9 mouse cellular contexts compared by ENCODE assay signal in genomic region chr15:98677977-98678376, GRCm38 (mm10). TPM values are rescaled to one million over a fixed set of nuclear protein-coding genes. Genes with fewer than 3 reads are reported as not detected.
DNase-seq lines count a peak whose midpoint lies in the region; ATAC-seq and TF ChIP-seq lines count a peak whose summit lies in the region.
"Had no signal": no experiment of that assay in that cellular context is flagged by ENCODE, and none has a peak within 500 bp of the region (broad histone marks: within the 10 kb centered on the region; RNA-seq: fewer than 3 reads in every experiment).

No protein-coding gene starts in this region.

- no peak overlapping the region for H3K4me3 ChIP-seq in kidney, embryonic 16.5 days (ENCODE audit: low read length)
- H3K4me3 ChIP-seq in kidney, embryonic 15.5 days (replicated peaks): no peak overlapping the region
- no peak overlapping the region for H3K4me3 ChIP-seq in hindbrain, embryonic 13.5 days
- no peak overlapping the region for H3K4me3 ChIP-seq in neural tube, embryonic 13.5 days
- H3K4me3 ChIP-seq in lung, adult 2 months (replicated peaks; ENCODE audit: extremely low read depth, low read depth, low read length): no peak overlapping the region

- 67% methylated on average over 7 of the region's 7 CpGs for WGBS in kidney, embryonic 16.5 days
- WGBS in kidney, embryonic 15.5 days: 67% methylated on average over 7 of the region's 7 CpGs
- WGBS in hindbrain, embryonic 13.5 days: 77% methylated on average over 7 of the region's 7 CpGs
- WGBS in neural tube, embryonic 13.5 days: 71% methylated on average over 7 of the region's 7 CpGs
- 68% methylated on average over 7 of the region's 7 CpGs for WGBS in lung, adult 2 months

- DNase-seq in gastrocnemius, adult 18-20 months (ENCODE audit: low spot score): peak; percentile 33
- DNase-seq in gastrocnemius, postnatal 4 days (ENCODE audit: low spot score in 2 of 2): no peak
- DNase-seq in lung, adult 2 months: no peak

- H3K9ac ChIP-seq in kidney, embryonic 16.5 days (replicated peaks; ENCODE audit: low read length): no peak overlapping the region
- no peak overlapping the region for H3K9ac ChIP-seq in kidney, embryonic 15.5 days
- no peak overlapping the region for H3K9ac ChIP-seq in hindbrain, embryonic 13.5 days
- H3K9ac ChIP-seq in neural tube, embryonic 13.5 days: no peak overlapping the region
- H3K9ac ChIP-seq: liver, embryonic 14.5 days had no signal

- H3K27me3 ChIP-seq in kidney, embryonic 16.5 days (ENCODE audit: insufficient read depth, low read length): peaks cover 39% of the 10 kb centered on the region
- peaks cover 72% of the 10 kb centered on the region for H3K27me3 ChIP-seq in kidney, embryonic 15.5 days
- H3K27me3 ChIP-seq in hindbrain, embryonic 13.5 days: peaks cover 16% of the 10 kb centered on the region
- peaks cover 5% of the 10 kb centered on the region; the same call in 1 of the 2 replicates for H3K27me3 ChIP-seq in neural tube, embryonic 13.5 days

- H3K27ac ChIP-seq in kidney, embryonic 16.5 days (ENCODE audit: low read length): no peak overlapping the region
- H3K27ac ChIP-seq in kidney, embryonic 15.5 days: no peak overlapping the region
- no peak overlapping the region for H3K27ac ChIP-seq in hindbrain, embryonic 13.5 days
- no peak overlapping the region for H3K27ac ChIP-seq in neural tube, embryonic 13.5 days (replicated peaks)
- H3K27ac ChIP-seq: liver, embryonic 14.5 days had no signal

- peak overlapping the region; percentile 82; the same call in 1 of the 2 replicates for H3K4me2 ChIP-seq in kidney, embryonic 16.5 days (replicated peaks; ENCODE audit: low read depth, low read length)
- no peak overlapping the region for H3K4me2 ChIP-seq in kidney, embryonic 15.5 days
- H3K4me2 ChIP-seq in hindbrain, embryonic 13.5 days: peak overlapping the region; percentile 99; the same call in 1 of the 2 replicates
- H3K4me2 ChIP-seq in neural tube, embryonic 13.5 days: peak overlapping the region; percentile 98; the same call in 1 of the 2 replicates

- H3K9me3 ChIP-seq in kidney, embryonic 16.5 days (ENCODE audit: low read length): no peaks in the 10 kb centered on the region
- no peaks in the 10 kb centered on the region for H3K9me3 ChIP-seq in kidney, embryonic 15.5 days (replicated peaks)
- H3K9me3 ChIP-seq in hindbrain, embryonic 13.5 days: no peaks in the 10 kb centered on the region
- H3K9me3 ChIP-seq in neural tube, embryonic 13.5 days: no peaks in the 10 kb centered on the region

- ATAC-seq in kidney, embryonic 16.5 days (ENCODE audit: low FRiP score, low TSS enrichment): no peak
- ATAC-seq in kidney, embryonic 15.5 days (replicated peaks; ENCODE audit: low FRiP score): no peak
- ATAC-seq in hindbrain, embryonic 13.5 days (ENCODE audit: low FRiP score): no peak
- no peak for ATAC-seq in neural tube, embryonic 13.5 days (ENCODE audit: low read depth)

- peaks cover 30% of the 10 kb centered on the region for H3K4me1 ChIP-seq in kidney, embryonic 16.5 days (ENCODE audit: insufficient read depth, low read length)
- H3K4me1 ChIP-seq in kidney, embryonic 15.5 days: peaks cover 34% of the 10 kb centered on the region
- peaks cover 39% of the 10 kb centered on the region for H3K4me1 ChIP-seq in hindbrain, embryonic 13.5 days (replicated peaks)
- peaks cover 44% of the 10 kb centered on the region for H3K4me1 ChIP-seq in neural tube, embryonic 13.5 days (replicated peaks)
- no peaks in the 10 kb centered on the region for H3K4me1 ChIP-seq in lung, adult 2 months (ENCODE audit: control insufficient read depth, insufficient read depth, low read length)

- no peaks in the 10 kb centered on the region for H3K36me3 ChIP-seq in kidney, embryonic 16.5 days (ENCODE audit: insufficient read depth, low read length)
- H3K36me3 ChIP-seq in kidney, embryonic 15.5 days: no peaks in the 10 kb centered on the region
- H3K36me3 ChIP-seq in hindbrain, embryonic 13.5 days: no peaks in the 10 kb centered on the region
- no peaks in the 10 kb centered on the region for H3K36me3 ChIP-seq in neural tube, embryonic 13.5 days

- no peak for TF ChIP-seq CTCF in lung, adult 2 months (IDR thresholded peaks at IDR 0.05; ENCODE audit: insufficient read depth, low read length)

- TF ChIP-seq POLR2A in lung, adult 2 months (IDR thresholded peaks at IDR 0.05; ENCODE audit: borderline replicate concordance, extremely low read depth, low read depth, low read length): no peak

RNA-seq across cellular contexts. Expression of gene Rnd1, which starts 0.7 kb away (rescaled TPM):
- 1 to 10 TPM; 2.8 to 3.2 TPM for total RNA-seq in gastrocnemius, adult 18-20 months (2021)
- total RNA-seq in gastrocnemius, postnatal 4 days (2021): 1 to 10 TPM in 1 of 2 experiments, under 1 TPM in 1; 0.75 to 1.2 TPM
- 0.45 and 0.75 TPM in 2 replicates for polyA plus RNA-seq in kidney, embryonic 16.5 days (2015; fragmentation: Nextera tagmentation; extraction: Ambion mirVana)
- 0.62 and 0.99 TPM in 2 replicates for polyA plus RNA-seq in kidney, embryonic 15.5 days (2015; fragmentation: Nextera tagmentation; extraction: Ambion mirVana)
- polyA plus RNA-seq in hindbrain, embryonic 13.5 days (2015; fragmentation: Nextera tagmentation; extraction: Ambion mirVana): 7.3 and 7.4 TPM in 2 replicates
- polyA plus RNA-seq in neural tube, embryonic 13.5 days (2015; fragmentation: Nextera tagmentation; extraction: Ambion mirVana): 6.2 and 7.4 TPM in 2 replicates
- 19.6 and 23.6 TPM in 2 replicates for polyA plus RNA-seq in lung, adult 2 months (2012; rRNA removed)

RNA-seq across cellular contexts. Expression of gene Ddx23, which starts 15.3 kb away (rescaled TPM):
- 10 to 100 TPM; 65.7 to 83.1 TPM for total RNA-seq in gastrocnemius, adult 18-20 months (2021)
- total RNA-seq in gastrocnemius, postnatal 4 days (2021): 10 to 100 TPM; 62.5 to 67.3 TPM
- polyA plus RNA-seq in kidney, embryonic 16.5 days (2015; fragmentation: Nextera tagmentation; extraction: Ambion mirVana): 19.0 and 27.1 TPM in 2 replicates
- 23.1 and 23.7 TPM in 2 replicates for polyA plus RNA-seq in kidney, embryonic 15.5 days (2015; fragmentation: Nextera tagmentation; extraction: Ambion mirVana)
- 27.5 and 28.0 TPM in 2 replicates for polyA plus RNA-seq in hindbrain, embryonic 13.5 days (2015; fragmentation: Nextera tagmentation; extraction: Ambion mirVana)
- 20.5 and 21.7 TPM in 2 replicates for polyA plus RNA-seq in neural tube, embryonic 13.5 days (2015; fragmentation: Nextera tagmentation; extraction: Ambion mirVana)
- 28.4 and 38.9 TPM in 2 replicates for polyA plus RNA-seq in lung, adult 2 months (2012; rRNA removed)

RNA-seq across cellular contexts. Expression of gene Ccdc65, which starts 30.0 kb away (rescaled TPM):
- total RNA-seq in gastrocnemius, adult 18-20 months (2021): not detected
- not detected for total RNA-seq in gastrocnemius, postnatal 4 days (2021)
- polyA plus RNA-seq in kidney, embryonic 16.5 days (2015; fragmentation: Nextera tagmentation; extraction: Ambion mirVana): 0.95 and 1.1 TPM in 2 replicates
- polyA plus RNA-seq in kidney, embryonic 15.5 days (2015; fragmentation: Nextera tagmentation; extraction: Ambion mirVana): 0.73 and 1.1 TPM in 2 replicates
- polyA plus RNA-seq in hindbrain, embryonic 13.5 days (2015; fragmentation: Nextera tagmentation; extraction: Ambion mirVana): 3.6 and 4.3 TPM in 2 replicates
- polyA plus RNA-seq in neural tube, embryonic 13.5 days (2015; fragmentation: Nextera tagmentation; extraction: Ambion mirVana): 2.2 and 4.1 TPM in 2 replicates
- 3.1 and 3.6 TPM in 2 replicates for polyA plus RNA-seq in lung, adult 2 months (2012; rRNA removed)
- polyA plus RNA-seq: CD4-positive, CD25-positive, alpha-beta regulatory T cell, adult 4 months had no signal

RNA-seq across cellular contexts. Expression of gene Cacnb3, which starts 47.3 kb away (rescaled TPM):
- total RNA-seq in gastrocnemius, adult 18-20 months (2021): under 1 TPM; 0.64 to 0.85 TPM
- total RNA-seq in gastrocnemius, postnatal 4 days (2021): 10 to 100 TPM; 22.1 to 22.5 TPM
- 34.4 and 34.9 TPM in 2 replicates for polyA plus RNA-seq in kidney, embryonic 16.5 days (2015; fragmentation: Nextera tagmentation; extraction: Ambion mirVana)
- polyA plus RNA-seq in kidney, embryonic 15.5 days (2015; fragmentation: Nextera tagmentation; extraction: Ambion mirVana): 29.8 and 36.6 TPM in 2 replicates
- polyA plus RNA-seq in hindbrain, embryonic 13.5 days (2015; fragmentation: Nextera tagmentation; extraction: Ambion mirVana): 124 and 135 TPM in 2 replicates
- 124 and 137 TPM in 2 replicates for polyA plus RNA-seq in neural tube, embryonic 13.5 days (2015; fragmentation: Nextera tagmentation; extraction: Ambion mirVana)
- 34.1 and 37.1 TPM in 2 replicates for polyA plus RNA-seq in lung, adult 2 months (2012; rRNA removed)
- polyA plus RNA-seq: CD4-positive, CD25-positive, alpha-beta regulatory T cell, adult 4 months had no signal

RNA-seq across cellular contexts. Expression of gene Fkbp11, which starts 50.0 kb away (rescaled TPM):
- total RNA-seq in gastrocnemius, adult 18-20 months (2021): 1 to 10 TPM in 1 of 2 experiments, under 1 TPM in 1; 0.80 to 1.1 TPM
- total RNA-seq in gastrocnemius, postnatal 4 days (2021): 10 to 100 TPM; 16.6 to 17.2 TPM
- polyA plus RNA-seq in kidney, embryonic 16.5 days (2015; fragmentation: Nextera tagmentation; extraction: Ambion mirVana): 36.6 and 39.1 TPM in 2 replicates
- 40.3 and 40.5 TPM in 2 replicates for polyA plus RNA-seq in kidney, embryonic 15.5 days (2015; fragmentation: Nextera tagmentation; extraction: Ambion mirVana)
- polyA plus RNA-seq in hindbrain, embryonic 13.5 days (2015; fragmentation: Nextera tagmentation; extraction: Ambion mirVana): 5.1 and 6.6 TPM in 2 replicates
- polyA plus RNA-seq in neural tube, embryonic 13.5 days (2015; fragmentation: Nextera tagmentation; extraction: Ambion mirVana): 8.1 and 10.9 TPM in 2 replicates
- polyA plus RNA-seq in lung, adult 2 months (2012; rRNA removed): 11.1 and 12.5 TPM in 2 replicates
